Mouse (Mus musculus) left cerebral cortex, postnatal 25 days (tissue): ENCODE data around the gene Slc9a9. TPM values are rescaled to one million over a fixed set of nuclear protein-coding genes. Genes with fewer than 3 reads are reported as not detected.

ENCODE experiments used
- DNase-seq, 2 experiments: peaks; one replicate each; pipeline ENCODE4 v3.0.0; 2022; ENCODE audit warnings: low spot score in 2 of 2, mixed read lengths in 1 of 2
- intact Hi-C: fragments of 180-260 bp; cut with DNase I; formaldehyde crosslinking; loops from one replicate; pipeline ENCODE4 v1.15.1; 2025
- total RNA-seq, 2 experiments: library from RNA; stranded (reverse); gene quantifications; 2 replicates each; pipeline ENCODE4 v1.2.3; 2021

Slc9a9 gene
- total RNA-seq, 2 experiments from 2014 or later, result 17.9 to 24.0 TPM

DNA sequence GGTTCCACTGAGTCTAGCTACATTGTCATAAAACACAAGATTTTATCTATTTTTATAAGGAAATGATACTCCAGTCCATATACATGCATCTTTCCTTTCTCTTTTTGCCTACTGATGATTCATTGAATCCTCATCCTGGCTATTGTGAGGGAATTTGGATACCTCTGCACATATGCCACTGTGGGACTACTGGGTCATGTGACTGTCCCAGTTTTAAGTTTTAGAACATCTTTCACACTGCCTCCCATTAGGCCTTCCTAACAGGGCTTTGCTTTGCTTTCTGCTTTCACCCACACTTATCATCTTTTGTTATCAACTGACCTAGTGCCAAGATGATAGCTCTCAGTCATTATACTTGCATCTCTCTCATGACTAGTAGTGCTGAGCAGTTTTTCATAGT lies 219.9 kb downstream of the Slc9a9 start:
- intact Hi-C loops, result no loop called here
- DNase-seq, result no peak

DNA sequence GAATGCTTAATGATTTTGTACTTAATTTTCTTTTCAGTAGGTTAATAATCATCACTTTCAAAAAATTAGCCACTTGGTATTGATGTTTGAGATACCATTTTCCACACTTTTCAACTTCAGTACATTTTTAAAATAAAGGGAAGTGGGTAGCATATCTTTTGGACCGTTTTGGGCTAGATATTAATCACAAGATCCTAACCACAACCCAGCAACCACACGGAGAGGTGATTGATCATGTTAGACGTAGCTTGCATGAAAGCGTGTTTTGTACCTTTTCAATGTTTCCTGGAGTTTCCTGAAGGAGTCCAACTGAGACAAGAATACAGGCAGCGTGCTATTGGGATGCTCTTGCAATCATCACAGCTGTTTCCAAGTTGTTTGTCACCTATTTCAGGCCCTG lies 226.2 kb downstream of the Slc9a9 start:
- DNase-seq, result no peak
- intact Hi-C loops, result loop anchor here (2.0 kb wide), 1 partner anchor 39 kb away; no protein-coding TSS in a partner anchor

DNA sequence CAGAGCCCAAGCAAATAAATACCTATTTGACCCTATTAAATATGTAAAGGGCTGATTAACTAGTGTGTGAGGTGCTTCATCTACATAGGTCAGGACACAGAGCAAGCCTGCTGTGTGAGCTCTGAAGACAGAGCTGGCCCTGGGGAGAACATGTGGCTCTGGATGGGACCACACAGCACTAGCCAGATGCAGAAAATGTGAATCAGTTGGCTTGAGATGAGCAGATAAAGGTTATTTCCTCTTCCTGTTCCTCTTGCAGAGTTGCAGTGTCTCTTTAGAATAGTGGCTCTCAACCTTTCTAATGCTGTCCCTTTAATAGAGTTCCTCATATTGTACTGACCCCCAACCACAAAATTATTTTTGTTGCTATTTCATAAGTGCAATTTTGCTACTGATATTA lies 234.5 kb downstream of the Slc9a9 start:
- no peak for DNase-seq
- intact Hi-C loops, result no loop called here

DNA sequence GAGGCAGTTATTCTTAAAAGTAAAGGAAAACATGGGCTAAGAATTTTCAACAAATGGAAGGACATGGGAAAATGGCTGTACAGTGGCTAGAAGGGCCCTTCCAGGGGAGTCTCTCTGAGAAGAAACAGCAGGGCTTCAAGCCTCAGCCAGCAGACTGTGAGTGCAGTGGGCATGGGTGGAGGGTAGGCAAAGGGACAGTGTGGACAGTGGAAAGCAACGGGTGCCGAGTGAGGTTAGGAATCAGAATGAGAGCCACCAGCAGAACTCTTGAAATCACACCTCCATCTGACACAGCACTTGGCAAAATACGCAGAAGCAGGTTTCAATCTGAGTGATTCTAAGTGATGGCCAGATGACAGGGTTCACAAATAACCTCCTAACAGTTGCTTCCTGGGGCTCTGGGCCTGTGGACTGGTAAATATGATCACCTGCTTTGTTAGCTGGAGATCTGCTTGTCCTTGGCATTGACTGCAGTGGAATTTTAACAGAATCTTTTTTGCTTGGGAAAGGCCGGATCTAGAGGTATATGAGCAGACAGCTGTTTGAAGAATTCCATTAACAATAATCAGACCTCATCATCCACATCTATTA lies 237.4 kb downstream of the Slc9a9 start:
- no peak for DNase-seq
- intact Hi-C loops, result no loop called here

DNA sequence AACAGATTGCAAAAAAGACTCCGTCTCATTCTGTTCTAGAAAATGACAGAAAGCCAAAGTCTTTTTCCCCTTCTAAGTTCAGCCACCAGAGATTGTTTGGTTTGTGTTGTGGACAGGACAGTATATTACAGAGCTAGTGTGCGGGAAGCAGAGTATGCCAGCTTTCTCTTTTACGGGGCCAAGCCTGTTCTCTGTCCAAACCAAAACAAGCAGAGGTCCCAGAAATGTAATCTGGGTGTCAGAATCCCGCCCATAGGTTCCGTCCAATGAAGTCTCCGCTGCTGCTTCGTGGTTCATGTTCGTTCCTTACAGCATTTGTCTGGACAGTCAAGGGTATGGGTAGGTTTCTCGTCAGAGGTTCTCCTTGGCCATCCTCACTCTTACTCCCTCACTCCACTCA lies 242.4 kb downstream of the Slc9a9 start:
- intact Hi-C loops, result no loop called here
- no peak for DNase-seq

DNA sequence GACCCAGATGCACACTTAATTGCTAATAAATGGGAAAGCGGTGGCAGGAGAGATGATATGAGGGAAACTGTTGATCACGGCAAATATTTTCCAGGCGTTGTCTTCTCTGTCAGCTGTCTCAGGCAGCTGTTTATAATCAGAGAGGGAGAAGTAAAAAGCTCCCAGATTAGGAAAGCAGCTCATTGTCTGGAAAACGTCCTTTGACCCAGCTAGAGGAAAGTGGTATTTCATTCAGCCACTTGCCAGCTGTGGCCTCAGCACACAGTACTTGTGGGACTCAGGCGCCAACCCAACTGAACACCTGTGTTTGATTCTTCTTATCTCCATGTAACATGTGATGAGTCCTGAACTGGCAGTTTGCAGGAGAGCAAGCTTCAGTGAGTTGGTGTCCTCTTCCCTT lies 252.4 kb downstream of the Slc9a9 start:
- no peak for DNase-seq
- intact Hi-C loops, result no loop called here

DNA sequence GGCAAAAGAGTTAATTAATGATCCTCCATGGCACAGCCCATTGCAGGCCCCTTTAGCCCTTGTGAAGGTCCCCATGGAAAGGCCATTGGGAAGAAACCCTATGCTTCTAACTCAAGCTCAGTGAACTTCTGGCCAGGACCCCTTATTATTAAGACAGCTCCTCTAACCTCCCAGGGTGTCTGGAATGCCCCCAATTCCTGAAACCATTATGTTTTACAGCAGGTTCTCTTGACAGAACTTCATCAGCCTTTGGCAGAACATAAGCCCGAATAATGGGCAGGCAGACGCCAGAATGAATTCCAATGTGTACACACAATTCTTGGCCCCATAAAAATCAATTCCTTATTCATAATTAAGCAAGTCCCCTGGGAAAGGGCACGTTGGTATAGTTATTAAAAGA lies 256.1 kb downstream of the Slc9a9 start:
- intact Hi-C loops, result no loop called here
- DNase-seq, result no peak

DNA sequence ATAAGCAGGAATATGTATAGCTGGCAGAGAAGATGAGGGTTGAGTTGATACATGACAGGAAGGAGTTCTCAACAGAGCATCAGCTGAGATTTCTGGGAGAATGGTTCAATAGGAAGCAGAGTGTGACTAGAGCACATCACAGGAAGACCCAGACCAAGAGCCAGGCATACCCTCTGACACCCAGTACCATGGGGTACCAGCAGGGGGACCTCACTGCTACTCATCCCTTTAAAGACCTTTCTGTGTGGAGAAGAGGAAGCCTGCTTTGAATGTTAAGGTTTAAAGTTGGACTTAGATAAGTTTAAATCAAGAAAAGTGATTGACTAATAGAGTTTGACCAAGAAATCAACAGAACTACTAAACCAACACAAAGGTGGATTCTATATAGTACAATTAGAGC lies 257.4 kb downstream of the Slc9a9 start:
- no peak for DNase-seq

DNA sequence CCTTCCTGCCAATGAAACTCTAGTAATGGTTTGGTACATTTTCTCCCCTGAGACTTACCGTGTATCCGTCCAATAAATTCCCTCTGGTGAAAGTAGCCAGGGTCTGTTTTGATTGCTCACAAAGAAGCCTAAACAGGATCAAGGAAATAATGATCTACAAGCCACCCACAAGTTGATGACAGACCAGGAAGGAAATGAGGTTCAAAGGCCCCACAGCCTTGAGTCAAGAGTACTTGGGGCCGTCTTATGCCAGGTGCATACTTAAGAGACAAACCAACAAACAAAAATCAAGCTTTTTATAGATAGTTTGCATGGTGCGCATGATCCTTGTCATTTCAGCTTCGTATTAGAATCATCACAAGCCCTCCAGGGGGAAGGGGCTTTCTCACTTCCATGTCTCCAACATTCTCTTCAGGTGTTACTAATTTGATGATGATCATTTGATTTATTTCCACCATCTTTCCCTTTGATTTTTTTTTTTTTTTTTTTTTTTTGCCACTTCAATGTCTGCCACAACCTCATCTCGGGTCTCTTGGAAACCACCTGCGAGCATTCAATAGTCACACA lies 275.9 kb downstream of the Slc9a9 start:
- intact Hi-C loops, result no loop called here
- no peak for DNase-seq

More for the DNA sequence above, 257.4 kb downstream of the Slc9a9 start:
- intact Hi-C loops, result no loop called here

DNA sequence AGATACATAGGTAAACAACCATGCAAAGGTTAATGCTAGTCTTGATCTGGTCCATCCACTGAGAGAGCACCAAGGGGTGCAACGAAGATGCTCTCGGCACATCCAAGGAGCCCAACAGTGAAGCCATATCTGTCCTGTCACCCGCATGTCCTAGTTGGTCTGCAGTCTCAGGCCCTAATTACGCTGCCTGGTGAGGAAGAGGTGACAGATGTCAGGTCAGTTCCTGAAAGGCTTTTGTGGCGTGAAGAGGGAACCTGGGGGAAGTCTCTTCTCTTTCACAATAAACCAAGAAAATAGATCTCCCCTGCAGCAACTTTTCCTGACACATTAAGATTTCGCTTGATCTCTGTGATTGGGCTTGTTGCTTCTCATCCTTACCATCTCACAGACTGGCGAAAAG lies 277.5 kb downstream of the Slc9a9 start:
- DNase-seq, result no peak
- intact Hi-C loops, result no loop called here

DNA sequence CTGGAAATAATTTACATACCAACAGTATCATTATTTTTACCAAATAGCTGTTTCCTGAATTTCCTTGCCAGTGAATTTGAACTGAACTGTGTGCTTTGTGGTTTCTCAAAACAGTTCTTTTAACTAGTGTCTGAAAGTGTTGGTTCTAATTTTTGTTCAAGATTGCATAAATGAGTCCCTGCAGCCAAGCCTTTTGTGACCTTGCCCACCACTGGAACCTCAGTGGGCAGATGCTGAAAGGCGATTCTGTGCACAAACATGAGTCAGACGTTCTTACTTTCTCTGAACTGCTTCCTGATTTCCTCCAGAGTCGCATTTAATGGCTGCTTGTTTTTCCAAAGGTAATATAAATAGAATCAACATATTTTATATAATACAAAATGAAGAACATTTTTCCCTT lies 281.0 kb downstream of the Slc9a9 start:
- DNase-seq, result no peak
- intact Hi-C loops, result no loop called here

DNA sequence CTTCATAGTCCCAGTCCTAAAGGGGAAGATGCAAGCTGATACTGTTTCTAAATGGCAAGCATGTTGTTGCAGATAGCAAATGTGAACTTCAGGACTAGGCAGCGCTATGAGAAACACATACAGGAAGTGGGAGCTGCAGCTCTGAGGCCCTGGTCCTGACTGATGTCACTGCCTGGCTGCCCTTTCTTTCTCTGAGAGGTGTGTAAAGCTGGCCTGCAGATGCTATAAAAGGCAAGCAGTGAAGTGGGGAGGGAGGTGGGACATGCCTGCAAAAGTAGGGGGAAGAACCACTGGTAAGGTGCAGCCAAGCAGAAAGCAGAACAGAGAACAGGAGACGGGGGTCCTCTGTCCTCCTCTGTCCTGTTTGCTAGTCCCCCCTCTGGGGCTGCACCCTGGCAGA lies 285.9 kb downstream of the Slc9a9 start:
- intact Hi-C loops, result no loop called here
- DNase-seq, result no peak

DNA sequence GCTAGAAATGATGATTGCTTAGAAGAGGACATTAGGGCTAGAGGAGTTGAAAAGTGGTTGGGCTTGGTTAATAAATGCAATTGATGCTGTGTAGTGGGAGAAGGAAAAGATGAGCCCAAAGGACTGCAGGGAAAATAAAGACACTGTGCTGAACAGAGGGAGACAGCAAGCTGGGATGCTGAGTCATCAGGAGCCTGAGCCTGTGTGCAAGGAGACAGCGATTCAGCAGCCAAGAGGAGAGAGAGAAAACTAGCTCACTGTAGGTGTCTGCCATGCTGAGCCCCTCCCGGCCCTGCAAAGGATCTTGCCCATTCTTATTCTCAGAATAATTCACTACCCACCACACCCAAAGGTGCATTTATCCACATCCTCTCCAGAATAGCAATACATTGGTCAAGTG lies 288.7 kb downstream of the Slc9a9 start:
- intact Hi-C loops, result no loop called here

DNA sequence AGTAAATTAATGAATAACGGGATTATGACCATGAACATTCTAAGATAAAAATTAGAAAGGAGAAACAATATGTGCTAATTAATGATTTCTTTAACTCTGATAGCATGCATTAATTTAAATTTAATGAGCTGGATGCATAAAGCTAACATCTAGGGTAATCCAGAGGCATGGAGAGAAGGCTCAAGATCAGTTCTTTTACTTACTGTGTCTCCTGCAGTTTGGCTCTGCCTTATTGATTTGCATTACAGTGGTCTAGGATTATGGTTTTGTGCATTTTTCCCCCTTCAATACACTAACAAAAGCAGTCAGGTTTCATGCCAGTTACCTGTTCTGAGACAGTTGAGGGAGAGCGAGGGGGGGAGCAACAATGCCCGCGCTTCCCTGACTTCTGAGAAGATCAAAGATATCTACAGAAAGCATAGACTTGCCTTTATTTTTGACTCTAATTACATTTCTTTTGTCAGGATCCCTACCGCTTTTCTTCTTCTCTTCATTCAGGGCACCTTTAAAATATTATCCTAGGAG lies 298.9 kb downstream of the Slc9a9 start:
- no peak for DNase-seq
- intact Hi-C loops, result loop anchor here (5.0 kb wide), 2 partner anchors 104 to 226 kb away; no protein-coding TSS in a partner anchor

More for the DNA sequence above, 288.7 kb downstream of the Slc9a9 start:
- DNase-seq, result peak; percentile 37 to 81

DNA sequence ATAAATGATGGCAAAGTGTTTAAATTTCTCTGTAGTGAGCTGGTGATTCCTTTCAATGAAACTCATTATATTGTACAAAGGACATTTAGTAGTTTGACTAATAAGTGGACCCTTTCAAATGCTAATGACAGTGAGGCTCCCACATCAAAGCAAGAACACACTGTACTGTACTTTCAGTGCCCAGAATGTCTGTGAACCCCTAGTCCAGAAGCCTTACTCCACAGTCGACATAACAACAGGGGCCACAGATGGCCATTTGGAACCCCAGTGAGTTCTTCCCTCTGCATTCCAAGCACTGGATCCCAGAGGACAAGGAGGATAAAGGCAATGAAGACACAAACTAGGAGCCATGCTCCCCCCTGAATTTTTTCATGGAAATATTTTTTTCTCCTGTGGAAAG lies 299.4 kb downstream of the Slc9a9 start:
- peak; percentile 28 to 56 for DNase-seq
- intact Hi-C loops, result loop anchor here (5.0 kb wide), 2 partner anchors 103 to 227 kb away; no protein-coding TSS in a partner anchor

DNA sequence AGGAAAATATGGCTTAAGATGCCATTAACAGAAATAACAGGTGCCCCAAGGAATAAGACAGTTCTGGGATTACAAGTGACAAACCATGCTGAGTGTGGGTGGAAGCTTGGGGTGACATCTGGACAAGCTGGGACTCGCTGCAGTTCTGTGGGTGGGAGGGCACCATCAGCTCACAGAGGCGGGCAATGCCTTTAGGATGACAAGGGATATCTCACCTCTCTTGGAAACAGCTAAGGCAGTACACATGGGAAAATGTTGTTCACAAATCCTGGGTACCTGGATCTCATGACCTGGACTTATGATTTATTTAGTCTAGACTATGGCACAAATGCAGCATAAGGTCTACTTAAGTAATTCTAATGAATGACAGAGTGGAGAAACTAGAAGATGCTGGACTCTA lies 302.3 kb downstream of the Slc9a9 start:
- intact Hi-C loops, result loop anchor here (2.0 to 5.0 kb wide), 3 partner anchors 85 to 435 kb away; partner anchors contain the start of gene Chst2
- peak in 1 of 2 experiments; percentile 73 for DNase-seq

DNA sequence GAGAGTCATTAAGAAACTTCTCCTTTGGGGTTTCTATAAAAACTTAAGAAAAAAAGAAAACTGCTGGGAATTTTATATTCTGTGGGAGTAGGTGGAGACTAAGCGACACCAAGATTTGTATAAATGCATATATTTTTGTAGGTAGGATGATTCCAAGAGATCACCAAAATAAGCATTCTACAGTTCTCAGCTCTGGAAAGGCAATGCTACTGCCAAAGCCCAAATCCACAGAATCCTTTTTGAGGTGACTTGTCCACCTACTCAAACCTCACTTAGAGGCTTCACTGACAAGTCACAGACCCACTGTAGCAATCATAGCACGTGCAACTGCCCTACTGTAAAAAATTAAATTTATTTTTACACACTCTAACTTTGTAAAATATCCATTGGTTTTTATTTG lies 303.0 kb downstream of the Slc9a9 start:
- DNase-seq, result peak in 1 of 2 experiments; percentile 83
- intact Hi-C loops, result loop anchor here (2.0 to 5.0 kb wide), 3 partner anchors 84 to 435 kb away; partner anchors contain the start of gene Chst2

DNA sequence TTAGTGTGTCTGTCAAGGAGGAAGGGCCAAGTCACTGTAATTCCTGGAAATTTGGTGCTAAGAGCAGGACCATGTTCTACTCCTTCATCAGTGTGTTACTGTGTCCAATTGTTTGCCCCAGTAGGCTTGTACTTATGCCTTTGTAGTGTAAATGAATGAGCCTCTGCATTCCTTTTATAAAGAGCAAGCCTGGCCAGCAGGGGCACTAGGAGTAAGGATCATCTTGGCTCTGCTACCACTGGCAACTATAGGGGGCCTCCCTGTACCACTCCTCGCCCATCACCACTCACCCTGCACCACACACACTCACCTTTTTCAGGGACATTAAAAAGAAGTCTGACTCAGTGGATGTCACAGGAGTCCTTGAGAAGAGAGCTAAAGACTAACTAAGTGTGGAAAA lies 306.5 kb downstream of the Slc9a9 start:
- DNase-seq, result no peak
- intact Hi-C loops, result no loop called here

DNA sequence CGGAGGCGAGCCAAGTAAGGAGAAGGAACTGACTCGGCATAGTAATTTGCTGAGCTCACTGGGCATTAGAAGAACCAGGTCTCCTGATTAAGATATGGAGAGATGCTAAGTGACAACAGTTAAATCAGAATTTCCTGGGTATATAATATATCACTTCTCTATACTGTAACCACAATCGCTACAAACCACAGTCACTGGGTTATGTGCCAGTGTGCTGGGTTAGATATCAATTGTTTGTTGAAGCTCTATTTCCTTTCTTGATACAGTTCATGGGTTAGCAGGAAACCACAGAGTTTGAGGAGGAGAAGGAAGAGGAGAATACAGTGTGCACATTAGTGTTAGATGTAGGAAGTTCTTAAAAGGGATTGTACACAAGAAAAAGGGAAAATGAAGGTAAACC lies 323.9 kb downstream of the Slc9a9 start:
- intact Hi-C loops, result no loop called here
- DNase-seq, result no peak

DNA sequence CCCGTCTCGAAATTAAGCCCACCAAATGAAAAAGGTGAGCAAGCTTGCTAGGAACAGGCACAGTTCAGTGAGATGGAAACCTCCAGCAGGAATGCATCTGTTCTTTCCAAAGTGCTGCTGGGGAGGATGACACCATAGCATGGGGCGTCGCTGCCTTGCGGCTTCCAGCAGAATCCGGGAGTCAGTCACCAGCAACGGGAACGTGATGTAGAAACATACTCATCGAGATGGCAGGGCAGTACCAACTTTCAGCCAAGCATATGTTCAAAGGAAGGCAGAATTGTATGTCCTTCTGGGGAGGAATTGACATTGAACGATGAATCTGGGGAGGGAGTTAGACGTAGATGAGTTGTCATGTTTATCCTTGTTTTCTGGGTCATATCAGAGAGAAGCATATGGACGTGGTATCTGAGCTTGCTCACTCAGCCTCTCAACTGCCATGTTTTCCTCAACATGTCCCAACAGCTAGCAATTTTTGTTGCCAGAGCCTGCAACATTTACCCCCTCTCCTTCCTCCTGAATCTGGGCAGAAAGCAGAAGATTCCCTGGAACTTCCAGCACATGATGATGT lies 350.5 kb downstream of the Slc9a9 start:
- intact Hi-C loops, result no loop called here
- DNase-seq, result peak in 1 of 2 experiments; percentile 64
